Mouse (Mus musculus) intestine, postnatal 0 days (tissue): ENCODE measurements around the gene Ivd. TPM values are rescaled to one million over a fixed set of nuclear protein-coding genes. Genes with fewer than 3 reads are reported as not detected.

Source experiments
- ATAC-seq: fragments of 200-750 bp; cut with Nextera tagmentation; 2 replicates; pipeline ENCODE4 v1.8.0; 2017; ENCODE audit warnings: mild to moderate bottlenecking, moderate TSS enrichment, moderate library complexity
- H3K27ac ChIP-seq: fragments of 300-500 bp; sonication (generic); 2 replicates; pipeline ENCODE4 v1.5.1; 2014; ENCODE audit warnings: mild to moderate bottlenecking, low read depth, low read length, moderate library complexity
- H3K27me3 ChIP-seq: fragments of 300-500 bp; sonication (generic); replicated peaks from 2 replicates; pipeline ENCODE4 v1.6.1; 2014; ENCODE audit warnings: low read length, mixed read lengths; ENCODE audit not compliant: control insufficient read depth, insufficient read depth
- H3K36me3 ChIP-seq: fragments of 300-500 bp; sonication (generic); 2 replicates; pipeline ENCODE4 v1.6.1; 2014; ENCODE audit warnings: mild to moderate bottlenecking, moderate library complexity; ENCODE audit not compliant: control insufficient read depth, insufficient read depth
- H3K4me1 ChIP-seq: fragments of 300-500 bp; sonication (generic); replicated peaks from 2 replicates; pipeline ENCODE4 v1.6.1; 2014; ENCODE audit warnings: antibody characterized with exemption, low read length, mixed read lengths; ENCODE audit not compliant: control insufficient read depth, insufficient read depth
- H3K4me2 ChIP-seq: fragments of 300-500 bp; sonication (generic); replicated peaks from 2 replicates; pipeline ENCODE4 v1.6.1; 2014; ENCODE audit warnings: low read depth, mild to moderate bottlenecking, moderate library complexity
- H3K4me3 ChIP-seq: fragments of 300-500 bp; sonication (generic); 2 replicates; pipeline ENCODE4 v1.5.1; 2014; ENCODE audit warnings: low read depth, low read length
- H3K9ac ChIP-seq: fragments of 300-500 bp; sonication (generic); 2 replicates; pipeline ENCODE4 v1.6.1; 2014; ENCODE audit warnings: mild to moderate bottlenecking, low read depth, low read length
- H3K9me3 ChIP-seq: fragments of 300-500 bp; sonication (generic); 2 replicates; pipeline ENCODE4 v1.6.1; 2016; ENCODE audit warnings: mixed run types; ENCODE audit not compliant: control insufficient read depth
- CTCF ChIP-seq: sonication (generic); IDR thresholded peaks from 2 replicates; pipeline ENCODE4 v1.5.1; 2016; ENCODE audit warnings: low read depth, mild to moderate bottlenecking, control low read depth, antibody characterized with exemption, moderate library complexity
- WGBS: fragments of 180-500 bp; shearing (Covaris S2); extraction: QIAGEN DNeasy Blood & Tissue Kit; methylation state at CpG from one replicate; pipeline ENCODE4 v1.1.7; 2014; 5-methylcytosine and 5-hydroxymethylcytosine counted together
- polyA plus RNA-seq: library from polyadenylated mRNA; unstranded; fragments of >200 nt; fragmentation: Nextera tagmentation; extraction: Ambion mirVana; gene quantifications from 2 replicates; pipeline ENCODE4 v1.2.1, GENCODE M21; 2015

The Ivd gene
- polyA plus RNA-seq, 1 experiment from 2014 or later = 14.2 TPM

- Histone ChIP-seq H3K27me3 (no peaks in the 10 kb centered on the region), H3K4me3 (no peak overlapping the region), H3K27ac (no peak overlapping the region), H3K36me3 (peaks cover 9% of the 10 kb centered on the region; the same call in 1 of the 2 replicates), H3K4me1 (no peaks in the 10 kb centered on the region), H3K9me3 (no peaks in the 10 kb centered on the region), H3K9ac (no peak overlapping the region), H3K4me2 (no peak overlapping the region)
- no peak for ATAC-seq
- 92% methylated on average over 8 of the region's 8 CpGs for WGBS
- TF ChIP-seq CTCF = no peak
Observed at GRCm38 (mm10) chr2:118875316-118875715, 13.6 kb downstream of the Ivd start.

DNA sequence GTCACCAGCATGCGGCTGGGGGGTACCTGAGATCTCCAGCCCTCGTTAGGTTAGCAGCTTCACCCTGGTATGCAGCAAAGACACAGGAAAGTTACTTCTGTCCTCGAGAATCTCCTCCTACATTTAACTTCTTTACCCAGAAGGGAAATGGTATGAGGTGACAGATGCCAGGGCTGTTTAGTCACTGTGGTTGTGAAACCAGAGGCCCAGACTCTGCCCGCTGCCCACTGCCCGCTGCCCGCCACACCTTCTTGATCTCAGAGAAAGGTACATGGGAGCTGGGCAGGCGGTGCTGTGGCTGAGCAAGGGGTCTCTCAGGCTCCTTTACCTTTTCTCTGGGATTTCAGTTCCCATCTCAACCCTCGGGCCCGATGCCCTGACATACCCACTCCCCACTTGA, 14.7 kb downstream of the Ivd start:
- H3K27ac ChIP-seq = no peak overlapping the region
- no peaks in the 10 kb centered on the region for H3K4me1 ChIP-seq
- no peak overlapping the region for H3K4me2 ChIP-seq
- peaks cover 9% of the 10 kb centered on the region; the same call in 1 of the 2 replicates for H3K36me3 ChIP-seq
- no peaks in the 10 kb centered on the region for H3K27me3 ChIP-seq
- H3K9me3 ChIP-seq = no peaks in the 10 kb centered on the region
- no peak overlapping the region for H3K4me3 ChIP-seq
- H3K9ac ChIP-seq = no peak overlapping the region
- 93% methylated on average over 9 of the region's 9 CpGs for WGBS
- no peak for TF ChIP-seq CTCF
- ATAC-seq = no peak

DNA sequence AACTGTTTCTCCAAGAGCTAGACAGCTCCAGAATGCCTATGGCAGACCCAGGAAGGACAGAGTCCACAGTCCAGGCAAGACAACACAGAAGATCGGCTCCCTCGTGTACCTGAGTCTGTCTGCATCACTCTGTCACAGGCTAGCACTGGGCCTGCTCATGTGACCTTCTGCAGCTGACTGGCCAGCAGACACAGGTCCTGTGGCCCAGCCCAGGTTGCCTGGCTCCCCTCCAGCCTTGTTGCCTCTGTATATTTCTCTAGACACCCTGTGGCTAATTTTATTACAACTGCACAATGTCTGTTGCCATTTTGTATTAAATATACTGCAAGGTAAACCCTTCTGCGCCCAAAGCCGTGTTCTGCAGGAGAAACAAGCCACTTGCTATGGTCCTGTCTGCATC, 19.3 kb downstream of the Ivd start:
- Histone ChIP-seq H3K9ac (no peak overlapping the region), H3K36me3 (no peaks in the 10 kb centered on the region; the same call in 1 of the 2 replicates), H3K4me1 (no peaks in the 10 kb centered on the region), H3K4me2 (no peak overlapping the region), H3K4me3 (no peak overlapping the region), H3K27me3 (peaks cover 5% of the 10 kb centered on the region; the same call in 1 of the 2 replicates), H3K27ac (no peak overlapping the region), H3K9me3 (no peaks in the 10 kb centered on the region)
- ATAC-seq = no peak
- TF ChIP-seq CTCF = no peak
- WGBS = 63% methylated on average over 4 of the region's 4 CpGs

- Histone ChIP-seq H3K27ac (no peak overlapping the region), H3K27me3 (peaks cover 5% of the 10 kb centered on the region; the same call in 1 of the 2 replicates), H3K4me1 (no peaks in the 10 kb centered on the region), H3K4me3 (no peak overlapping the region), H3K9me3 (no peaks in the 10 kb centered on the region), H3K9ac (no peak overlapping the region), H3K4me2 (no peak overlapping the region), H3K36me3 (no peaks in the 10 kb centered on the region; the same call in 1 of the 2 replicates)
- ATAC-seq = no peak
- WGBS = 78% methylated on average over 5 of the region's 5 CpGs
- TF ChIP-seq CTCF = no peak
Observed at GRCm38 (mm10) chr2:118881956-118882355, 20.2 kb downstream of the Ivd start.

- H3K27me3 ChIP-seq = peaks cover 5% of the 10 kb centered on the region; the same call in 1 of the 2 replicates
- peak overlapping the region; percentile 58 for H3K4me2 ChIP-seq
- H3K9me3 ChIP-seq = no peaks in the 10 kb centered on the region
- H3K36me3 ChIP-seq = no peaks in the 10 kb centered on the region
- no peaks in the 10 kb centered on the region for H3K4me1 ChIP-seq
- WGBS = 3% methylated on average over 32 of the region's 32 CpGs
- H3K27ac ChIP-seq = no peak overlapping the region
- peak; percentile 93 for ATAC-seq
- peak; percentile 100 for TF ChIP-seq CTCF
- peak overlapping the region; percentile 20 for H3K4me3 ChIP-seq
- no peak overlapping the region for H3K9ac ChIP-seq
Observed at GRCm38 (mm10) chr2:118882840-118883679, 21.3 kb downstream of the Ivd start.

DNA sequence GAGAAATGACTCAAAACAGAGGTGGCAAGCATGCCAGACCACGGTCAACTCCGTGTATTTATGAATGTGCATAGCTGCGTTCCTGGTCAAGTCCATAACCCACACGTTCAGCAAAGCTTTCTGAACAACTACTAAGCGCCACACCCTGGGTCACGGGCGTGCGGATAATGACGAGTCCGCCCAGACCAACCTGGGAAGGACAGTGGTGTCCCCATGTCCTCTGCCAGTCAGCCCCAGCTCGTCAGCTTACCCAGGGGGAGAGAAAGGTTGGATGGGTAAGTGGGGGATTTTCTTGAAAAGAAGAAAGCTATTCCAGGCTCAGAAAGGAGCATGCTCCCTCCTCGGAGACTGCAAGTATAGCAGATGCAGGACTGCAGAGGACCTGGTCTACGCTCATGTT, 25.7 kb downstream of the Ivd start:
- H3K4me3 ChIP-seq = no peak overlapping the region
- no peaks in the 10 kb centered on the region for H3K36me3 ChIP-seq
- no peak overlapping the region for H3K9ac ChIP-seq
- no peak for ATAC-seq
- no peaks in the 10 kb centered on the region for H3K4me1 ChIP-seq
- no peak overlapping the region for H3K27ac ChIP-seq
- peak overlapping the region; percentile 21; the same call in 1 of the 2 replicates for H3K4me2 ChIP-seq
- no peaks in the 10 kb centered on the region for H3K9me3 ChIP-seq
- H3K27me3 ChIP-seq = peaks cover 5% of the 10 kb centered on the region; the same call in 1 of the 2 replicates
- no peak for TF ChIP-seq CTCF
- WGBS = 49% methylated on average over 13 of the region's 13 CpGs
